Mouse (Mus musculus) embryonic fibroblast, embryonic 13.5 days (primary cell): ENCODE results near the gene Vpreb3.

Experiments used
- CTCF ChIP-seq: IDR thresholded peaks from 2 replicates; pipeline ENCODE4 v1.5.1; 2011; ENCODE audit warnings: mild to moderate bottlenecking, control low read depth, low read length, moderate library complexity, borderline replicate concordance; ENCODE audit not compliant: insufficient read depth
- POLR2A ChIP-seq: IDR thresholded peaks from 2 replicates; pipeline ENCODE4 v1.6.1; 2011; ENCODE audit warnings: low read depth, mild to moderate bottlenecking, control low read depth, low read length, moderate library complexity

- TF ChIP-seq CTCF (no peak), POLR2A (no peak)
Measured at GRCm38 (mm10) chr10:75898039-75898564, 44.8 kb upstream of the Vpreb3 start.
